Mouse (Mus musculus) hindbrain, embryonic 15.5 days (tissue): Measurements from ENCODE around the gene Fap. TPM values are rescaled to one million over a fixed set of nuclear protein-coding genes. Genes with fewer than 3 reads are reported as not detected.

Experiments used
- ATAC-seq: fragments of 200-750 bp; cut with Nextera tagmentation; 2 replicates; pipeline ENCODE4 v1.8.0; 2017; ENCODE audit warnings: low read depth, moderate number of reproducible peaks, moderate TSS enrichment; ENCODE audit not compliant: low FRiP score
- H3K27ac ChIP-seq: fragments of 300-500 bp; sonication (generic); replicated peaks from 2 replicates; pipeline ENCODE4 v1.5.1; 2015; ENCODE audit warnings: mild to moderate bottlenecking, inconsistent platforms
- H3K27me3 ChIP-seq: fragments of 300-500 bp; sonication (generic); 2 replicates; pipeline ENCODE4 v1.6.1; 2015; ENCODE audit warnings: control low read depth, inconsistent platforms
- H3K36me3 ChIP-seq: fragments of 300-500 bp; sonication (generic); 2 replicates; pipeline ENCODE4 v1.6.1; 2015; ENCODE audit warnings: control low read depth, inconsistent platforms
- H3K4me1 ChIP-seq: fragments of 300-500 bp; sonication (generic); replicated peaks from 2 replicates; pipeline ENCODE4 v1.6.1; 2015; ENCODE audit warnings: control low read depth, inconsistent platforms
- H3K4me2 ChIP-seq: fragments of 300-500 bp; sonication (generic); 2 replicates; pipeline ENCODE4 v1.6.1; 2015; ENCODE audit warnings: moderate library complexity, mild to moderate bottlenecking, inconsistent platforms
- H3K4me3 ChIP-seq: fragments of 300-500 bp; sonication (generic); 2 replicates; pipeline ENCODE4 v1.5.1; 2015; ENCODE audit warnings: mild to moderate bottlenecking, inconsistent platforms
- H3K9ac ChIP-seq: fragments of 300-500 bp; sonication (generic); 2 replicates; pipeline ENCODE4 v1.6.1; 2015; ENCODE audit warnings: inconsistent platforms
- H3K9me3 ChIP-seq: fragments of 300-500 bp; sonication (generic); 2 replicates; pipeline ENCODE4 v1.6.1; 2016; ENCODE audit warnings: control low read depth, inconsistent platforms
- whole genome bisulfite sequencing: fragments of 180-500 bp; shearing (Covaris S2); methylation state at CpG from one replicate; pipeline ENCODE4 v1.1.7; 2015; 5-methylcytosine and 5-hydroxymethylcytosine counted together
- polyA plus RNA-seq: library from polyadenylated mRNA; unstranded; fragments of >200 nt; fragmentation: Nextera tagmentation; extraction: Ambion mirVana; gene quantifications from 2 replicates; pipeline ENCODE4 v1.2.1, GENCODE M21; 2015

Fap gene
- polyA plus RNA-seq, 1 experiment from 2014 or later: 0.74 TPM

GRCm38 (mm10) chr2:62484906-62485305 lies 89.0 kb downstream of the Fap start:
- Histone ChIP-seq H3K27ac (no peak overlapping the region), H3K4me3 (no peak overlapping the region), H3K4me1 (no peaks in the 10 kb centered on the region), H3K9me3 (no peaks in the 10 kb centered on the region), H3K36me3 (no peaks in the 10 kb centered on the region), H3K4me2 (no peak overlapping the region), H3K9ac (no peak overlapping the region), H3K27me3 (no peaks in the 10 kb centered on the region)
- ATAC-seq: no peak
- WGBS: 92% methylated on average over 3 of the region's 3 CpGs

DNA sequence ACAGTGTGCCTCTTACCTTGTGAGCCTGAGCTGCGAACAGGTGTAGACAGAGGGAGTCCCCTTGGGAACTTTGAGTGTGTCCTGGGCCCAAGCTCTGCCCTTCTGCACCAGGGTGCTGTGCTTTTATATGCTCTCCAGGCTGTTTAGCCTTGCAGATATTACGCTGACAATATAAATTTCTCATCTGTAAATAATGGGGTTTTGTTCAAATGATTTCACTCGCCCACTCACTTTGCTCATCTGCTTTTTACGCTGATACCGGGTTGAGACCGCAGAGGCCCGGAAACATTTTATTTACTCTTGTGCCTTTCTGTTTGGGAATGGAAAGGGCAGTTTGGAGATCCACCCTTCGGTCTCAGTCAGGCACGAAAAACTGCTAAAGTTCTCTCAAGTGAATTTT lies 90.3 kb downstream of the Fap start, which contains the start of gene Gcg:
Gene Gcg (minus strand): TSS at position 101 of the 400 bp plus-strand sequence.
- Histone ChIP-seq H3K4me3 (no peak within 1 kb of the TSS), H3K27me3 (no peaks in the 10 kb centered on the region), H3K4me1 (no peaks in the 10 kb centered on the region), H3K4me2 (no peak within 1 kb of the TSS), H3K36me3 (no peaks in the 10 kb centered on the region), H3K27ac (no peak within 1 kb of the TSS), H3K9me3 (no peaks in the 10 kb centered on the region), H3K9ac (no peak within 1 kb of the TSS)
- WGBS: 86% methylated on average over 9 of the region's 9 CpGs
- ATAC-seq: no peak

DNA sequence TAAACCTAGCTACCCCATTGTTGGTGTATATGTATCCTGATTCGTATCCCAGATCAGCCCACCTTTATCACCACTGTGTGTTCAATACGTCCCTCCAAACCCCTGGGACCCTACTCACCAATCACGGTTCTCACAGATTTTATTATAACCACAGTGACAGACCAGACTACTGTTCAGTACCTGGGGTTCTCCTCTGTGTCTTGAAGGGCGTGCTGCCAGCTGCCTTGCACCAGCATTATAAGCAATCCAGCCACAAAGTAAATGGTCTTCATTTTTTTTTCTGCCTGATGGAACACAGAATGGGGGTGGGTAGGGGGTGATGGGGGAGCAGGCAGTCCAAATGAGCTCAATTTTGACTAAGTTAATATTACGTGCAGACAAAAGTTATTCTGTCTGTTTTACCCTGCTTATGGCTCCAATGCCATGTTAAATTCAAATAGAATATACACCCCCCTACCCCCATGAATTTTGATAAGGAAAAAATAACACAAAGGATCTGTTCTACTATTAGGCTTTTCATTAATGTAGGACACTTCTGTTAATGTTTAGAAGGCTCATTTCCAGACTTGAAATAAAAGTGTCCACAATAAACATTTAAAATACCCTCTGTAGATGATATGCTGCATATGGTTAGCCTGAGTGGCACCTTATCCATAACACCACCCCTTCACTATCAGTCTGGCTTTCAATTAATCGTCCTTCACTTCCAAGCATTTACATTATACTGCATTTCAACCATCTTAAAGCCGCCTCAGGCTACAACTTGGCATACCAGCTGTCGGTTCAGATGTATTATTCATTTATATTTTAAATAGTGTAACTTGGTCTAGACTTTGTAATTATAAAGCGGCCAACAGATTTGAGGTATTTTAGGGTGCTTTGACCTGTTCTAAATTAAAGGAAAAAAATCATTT lies 93.3 kb downstream of the Fap start:
- 0 out of 2 replicates have a peak, but pooled peaks have one; percentile 30 for ATAC-seq
- Histone ChIP-seq H3K27me3 (no peaks in the 10 kb centered on the region), H3K9me3 (no peaks in the 10 kb centered on the region), H3K4me1 (no peaks in the 10 kb centered on the region), H3K4me3 (no peak overlapping the region), H3K9ac (no peak overlapping the region), H3K4me2 (no peak overlapping the region), H3K27ac (no peak overlapping the region), H3K36me3 (no peaks in the 10 kb centered on the region)
- WGBS: 65% methylated on average over 9 of the region's 9 CpGs

GRCm38 (mm10) chr2:62469551-62469950 lies 104.3 kb downstream of the Fap start:
- H3K9me3 ChIP-seq: no peaks in the 10 kb centered on the region
- H3K27ac ChIP-seq: no peak overlapping the region
- no peak overlapping the region for H3K4me3 ChIP-seq
- no peaks in the 10 kb centered on the region for H3K36me3 ChIP-seq
- no peak for ATAC-seq
- no peak overlapping the region for H3K4me2 ChIP-seq
- 0 out of 2 replicates have a peak, but pooled peaks cover 3% of the 10 kb centered on the region for H3K27me3 ChIP-seq
- H3K4me1 ChIP-seq: no peaks in the 10 kb centered on the region
- no peak overlapping the region for H3K9ac ChIP-seq
- 75% methylated on average over 9 of the region's 9 CpGs for WGBS

GRCm38 (mm10) chr2:62463287-62463686 lies 110.6 kb downstream of the Fap start:
- no peak overlapping the region for H3K9ac ChIP-seq
- H3K27me3 ChIP-seq: 0 out of 2 replicates have a peak, but pooled peaks cover 6% of the 10 kb centered on the region
- no peak overlapping the region for H3K4me3 ChIP-seq
- H3K36me3 ChIP-seq: no peaks in the 10 kb centered on the region
- H3K9me3 ChIP-seq: no peaks in the 10 kb centered on the region
- WGBS: 86% methylated on average over 2 of the region's 2 CpGs
- H3K4me1 ChIP-seq: no peaks in the 10 kb centered on the region
- no peak overlapping the region for H3K4me2 ChIP-seq
- no peak for ATAC-seq
- no peak overlapping the region for H3K27ac ChIP-seq

GRCm38 (mm10) chr2:62462174-62462573 lies 111.7 kb downstream of the Fap start:
- Histone ChIP-seq H3K4me3 (no peak overlapping the region), H3K4me1 (no peaks in the 10 kb centered on the region), H3K4me2 (no peak overlapping the region), H3K27me3 (0 out of 2 replicates have a peak, but pooled peaks cover 6% of the 10 kb centered on the region), H3K9ac (no peak overlapping the region), H3K9me3 (no peaks in the 10 kb centered on the region), H3K27ac (no peak overlapping the region), H3K36me3 (no peaks in the 10 kb centered on the region)
- ATAC-seq: no peak
- WGBS: 81% methylated on average over 2 of the region's 2 CpGs

- no peak overlapping the region for H3K27ac ChIP-seq
- no peak for ATAC-seq
- H3K36me3 ChIP-seq: no peaks in the 10 kb centered on the region
- H3K9me3 ChIP-seq: no peaks in the 10 kb centered on the region
- no peak overlapping the region for H3K9ac ChIP-seq
- no peaks in the 10 kb centered on the region for H3K4me1 ChIP-seq
- no peak overlapping the region for H3K4me2 ChIP-seq
- H3K4me3 ChIP-seq: no peak overlapping the region
- 86% methylated on average over 12 of the region's 12 CpGs for WGBS
- H3K27me3 ChIP-seq: 0 out of 2 replicates have a peak, but pooled peaks cover 6% of the 10 kb centered on the region
These were observed 112.9 kb downstream of the Fap start for GRCm38 (mm10) chr2:62460815-62461450.

- Histone ChIP-seq H3K9ac (no peak overlapping the region), H3K36me3 (no peaks in the 10 kb centered on the region), H3K4me3 (no peak overlapping the region), H3K27ac (no peak overlapping the region), H3K4me1 (no peaks in the 10 kb centered on the region), H3K4me2 (no peak overlapping the region), H3K9me3 (no peaks in the 10 kb centered on the region), H3K27me3 (0 out of 2 replicates have a peak, but pooled peaks cover 3% of the 10 kb centered on the region)
- 78% methylated on average over 7 of the region's 7 CpGs for WGBS
- no peak for ATAC-seq
These were observed 113.6 kb downstream of the Fap start for GRCm38 (mm10) chr2:62460231-62460710.

- Histone ChIP-seq H3K36me3 (no peaks in the 10 kb centered on the region), H3K27ac (no peak overlapping the region), H3K27me3 (0 out of 2 replicates have a peak, but pooled peaks cover 2% of the 10 kb centered on the region), H3K9ac (no peak overlapping the region), H3K4me3 (no peak overlapping the region), H3K4me1 (no peaks in the 10 kb centered on the region), H3K4me2 (no peak overlapping the region), H3K9me3 (no peaks in the 10 kb centered on the region)
- 72% methylated on average over 18 of the region's 18 CpGs for WGBS
- ATAC-seq: no peak
These were observed 114.4 kb downstream of the Fap start for GRCm38 (mm10) chr2:62459241-62460174.

- no peaks in the 10 kb centered on the region for H3K36me3 ChIP-seq
- H3K9ac ChIP-seq: no peak overlapping the region
- 0 out of 2 replicates have a peak, but pooled peaks cover 2% of the 10 kb centered on the region for H3K27me3 ChIP-seq
- H3K4me2 ChIP-seq: no peak overlapping the region
- H3K9me3 ChIP-seq: no peaks in the 10 kb centered on the region
- H3K4me3 ChIP-seq: no peak overlapping the region
- WGBS: 43% methylated on average over 9 of the region's 9 CpGs
- H3K27ac ChIP-seq: no peak overlapping the region
- no peak for ATAC-seq
- no peaks in the 10 kb centered on the region for H3K4me1 ChIP-seq
These were observed 115.8 kb downstream of the Fap start for GRCm38 (mm10) chr2:62458070-62458469.

- no peak overlapping the region for H3K4me3 ChIP-seq
- H3K9me3 ChIP-seq: no peaks in the 10 kb centered on the region
- no peak for ATAC-seq
- H3K36me3 ChIP-seq: no peaks in the 10 kb centered on the region
- WGBS: 87% methylated on average over 11 of the region's 11 CpGs
- H3K4me1 ChIP-seq: no peaks in the 10 kb centered on the region
- no peak overlapping the region for H3K4me2 ChIP-seq
- H3K9ac ChIP-seq: no peak overlapping the region
- no peak overlapping the region for H3K27ac ChIP-seq
- H3K27me3 ChIP-seq: 0 out of 2 replicates have a peak, but pooled peaks cover 2% of the 10 kb centered on the region
These were observed 118.9 kb downstream of the Fap start for GRCm38 (mm10) chr2:62454991-62455390.
